Mouse (Mus musculus) lung, adult 2 months (tissue): ENCODE results near the gene Tnik.

Experiments used
- CTCF ChIP-seq: fragments of 200-500 bp; IDR thresholded peaks from 2 replicates; pipeline ENCODE4 v1.5.1; 2011; ENCODE audit warnings: mild to moderate bottlenecking, low read length, control low read depth; ENCODE audit not compliant: insufficient read depth
- POLR2A ChIP-seq: fragments of 200-500 bp; IDR thresholded peaks from 2 replicates; pipeline ENCODE4 v1.6.1; 2011; ENCODE audit warnings: low read depth, mild to moderate bottlenecking, control low read depth, low read length, borderline replicate concordance; ENCODE audit errors: extremely low read depth

- TF ChIP-seq CTCF: no peak
- no peak for TF ChIP-seq POLR2A
Measured at GRCm38 (mm10) chr3:28271884-28272283, 8.9 kb downstream of the Tnik start.
